In the genomic region with DNA sequence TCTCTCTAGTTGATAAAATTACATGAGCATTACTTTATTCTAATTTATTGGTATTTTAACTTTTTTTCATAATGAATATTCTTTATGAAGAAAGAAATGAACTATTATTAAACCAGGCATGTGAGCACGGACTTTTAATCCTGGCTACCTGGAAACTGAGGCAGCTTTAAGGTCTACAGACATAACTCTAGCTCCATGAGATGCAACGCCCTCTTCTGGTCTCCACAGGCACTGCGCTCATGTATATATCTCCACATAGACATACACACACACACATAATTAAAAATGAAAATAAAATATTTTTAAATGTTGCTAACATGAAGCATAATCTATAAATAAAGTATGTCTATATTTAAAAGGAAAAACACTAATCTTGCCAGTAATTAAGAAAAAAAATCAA, we compare ENCODE assay signal across 22 mouse cellular contexts. TPM values are rescaled to one million over a fixed set of nuclear protein-coding genes. Genes with fewer than 3 reads are reported as not detected.
DNase-seq lines count a peak whose midpoint lies in the region; ATAC-seq and TF ChIP-seq lines count a peak whose summit lies in the region.
"Had no signal": no experiment of that assay in that cellular context is flagged by ENCODE, and none has a peak within 500 bp of the region (broad histone marks: within the 10 kb centered on the region; RNA-seq: fewer than 3 reads in every experiment).

No protein-coding gene starts in this region.

- no peak for TF ChIP-seq EP300 in liver, postnatal 0 days (IDR thresholded peaks at IDR 0.05; ENCODE audit: low read depth)

- H3K36me3 ChIP-seq in forebrain, postnatal 0 days (ENCODE audit: insufficient read depth): no peaks in the 10 kb centered on the region
- H3K36me3 ChIP-seq in forebrain, embryonic 10.5 days (replicated peaks): no peaks in the 10 kb centered on the region
- H3K36me3 ChIP-seq in kidney, postnatal 0 days (ENCODE audit: insufficient read depth, low read length): no peaks in the 10 kb centered on the region
- H3K36me3 ChIP-seq in liver, postnatal 0 days (replicated peaks; ENCODE audit: insufficient read depth, low read length): no peaks in the 10 kb centered on the region
- no peaks in the 10 kb centered on the region for H3K36me3 ChIP-seq in liver, embryonic 11.5 days (ENCODE audit: control insufficient read depth, insufficient read depth, low read length)
- H3K36me3 ChIP-seq: embryonic facial prominence, embryonic 13.5 days; heart, embryonic 10.5 days; hindbrain, embryonic 10.5 days had no signal

- H3K4me1 ChIP-seq in forebrain, postnatal 0 days (ENCODE audit: insufficient read depth): no peaks in the 10 kb centered on the region
- peaks cover 7% of the 10 kb centered on the region; the same call in 1 of the 2 replicates for H3K4me1 ChIP-seq in forebrain, embryonic 10.5 days
- H3K4me1 ChIP-seq in kidney, postnatal 0 days (replicated peaks; ENCODE audit: insufficient read depth, low read length): no peaks in the 10 kb centered on the region
- no peaks in the 10 kb centered on the region for H3K4me1 ChIP-seq in liver, postnatal 0 days (ENCODE audit: insufficient read depth)
- H3K4me1 ChIP-seq in liver, embryonic 11.5 days (replicated peaks; ENCODE audit: control insufficient read depth, insufficient read depth, low read length): no peaks in the 10 kb centered on the region
- H3K4me1 ChIP-seq: embryonic facial prominence, embryonic 13.5 days; forebrain, embryonic 13.5 days; hindbrain, embryonic 10.5 days had no signal

- H3K9me3 ChIP-seq in forebrain, postnatal 0 days (ENCODE audit: low read length): no peaks in the 10 kb centered on the region
- H3K9me3 ChIP-seq in forebrain, embryonic 10.5 days: no peaks in the 10 kb centered on the region
- H3K9me3 ChIP-seq in kidney, postnatal 0 days (replicated peaks; ENCODE audit: low read length): no peaks in the 10 kb centered on the region
- no peaks in the 10 kb centered on the region for H3K9me3 ChIP-seq in liver, postnatal 0 days (ENCODE audit: low read length)
- H3K9me3 ChIP-seq in liver, embryonic 11.5 days (ENCODE audit: control insufficient read depth, low read length): no peaks in the 10 kb centered on the region
- H3K9me3 ChIP-seq: embryonic facial prominence, embryonic 13.5 days; forebrain, embryonic 13.5 days; heart, embryonic 10.5 days; hindbrain, embryonic 10.5 days had no signal

- H3K4me3 ChIP-seq in forebrain, postnatal 0 days (ENCODE audit: low read depth, low read length): no peak overlapping the region
- H3K4me3 ChIP-seq in forebrain, embryonic 10.5 days: no peak overlapping the region
- no peak overlapping the region for H3K4me3 ChIP-seq in kidney, postnatal 0 days (replicated peaks; ENCODE audit: low read depth, low read length)
- H3K4me3 ChIP-seq in liver, postnatal 0 days (ENCODE audit: low read depth, low read length): no peak overlapping the region
- no peak overlapping the region for H3K4me3 ChIP-seq in liver, embryonic 11.5 days (ENCODE audit: low read depth, low read length)
- H3K4me3 ChIP-seq: embryonic facial prominence, embryonic 13.5 days; forebrain, embryonic 13.5 days; gastrocnemius, adult 2 months; heart, embryonic 10.5 days; hindbrain, embryonic 10.5 days had no signal

- 91% methylated on average over 3 of the region's 3 CpGs for WGBS in forebrain, postnatal 0 days
- WGBS in forebrain, embryonic 10.5 days: 90% methylated on average over 3 of the region's 3 CpGs
- WGBS in kidney, postnatal 0 days: 95% methylated on average over 3 of the region's 3 CpGs
- WGBS in liver, postnatal 0 days (ENCODE audit: insufficient replicate concordance): 77% methylated on average over 3 of the region's 3 CpGs
- 84% methylated on average over 3 of the region's 3 CpGs for WGBS in liver, embryonic 11.5 days

- no peak overlapping the region for H3K27ac ChIP-seq in forebrain, postnatal 0 days (ENCODE audit: low read depth, low read length)
- H3K27ac ChIP-seq in forebrain, embryonic 10.5 days: no peak overlapping the region
- H3K27ac ChIP-seq in kidney, postnatal 0 days: no peak overlapping the region
- no peak overlapping the region for H3K27ac ChIP-seq in liver, postnatal 0 days (ENCODE audit: low read depth)
- no peak overlapping the region for H3K27ac ChIP-seq in liver, embryonic 11.5 days (ENCODE audit: low read depth, low read length)
- H3K27ac ChIP-seq: embryonic facial prominence, embryonic 13.5 days; forebrain, embryonic 13.5 days; gastrocnemius, adult 2 months; hindbrain, embryonic 10.5 days; hindbrain, embryonic 14.5 days had no signal

- no peak overlapping the region for H3K4me2 ChIP-seq in forebrain, postnatal 0 days (ENCODE audit: low read depth)
- no peak overlapping the region for H3K4me2 ChIP-seq in kidney, postnatal 0 days (ENCODE audit: low read length)
- H3K4me2 ChIP-seq in liver, postnatal 0 days (ENCODE audit: low read depth, low read length): no peak overlapping the region
- H3K4me2 ChIP-seq in liver, embryonic 11.5 days: no peak overlapping the region
- H3K4me2 ChIP-seq: embryonic facial prominence, embryonic 13.5 days; forebrain, embryonic 13.5 days; hindbrain, embryonic 14.5 days had no signal

- no peak overlapping the region for H3K9ac ChIP-seq in forebrain, postnatal 0 days
- H3K9ac ChIP-seq in kidney, postnatal 0 days (ENCODE audit: low read depth, low read length): no peak overlapping the region
- no peak overlapping the region for H3K9ac ChIP-seq in liver, postnatal 0 days (replicated peaks)
- H3K9ac ChIP-seq in liver, embryonic 11.5 days (ENCODE audit: low read depth, low read length): no peak overlapping the region
- H3K9ac ChIP-seq: embryonic facial prominence, embryonic 13.5 days; forebrain, embryonic 13.5 days; hindbrain, embryonic 14.5 days had no signal

- H3K27me3 ChIP-seq in forebrain, postnatal 0 days (ENCODE audit: insufficient read depth, low read length): no peaks in the 10 kb centered on the region
- no peaks in the 10 kb centered on the region for H3K27me3 ChIP-seq in forebrain, embryonic 10.5 days (ENCODE audit: poor library complexity, severe bottlenecking)
- no peaks in the 10 kb centered on the region for H3K27me3 ChIP-seq in kidney, postnatal 0 days (ENCODE audit: insufficient read depth, low read length)
- H3K27me3 ChIP-seq in liver, postnatal 0 days (ENCODE audit: insufficient read depth, low read length): no peaks in the 10 kb centered on the region
- H3K27me3 ChIP-seq in liver, embryonic 11.5 days (replicated peaks; ENCODE audit: control insufficient read depth, insufficient read depth, low read length): no peaks in the 10 kb centered on the region
- H3K27me3 ChIP-seq: embryonic facial prominence, embryonic 13.5 days; forebrain, embryonic 13.5 days had no signal

- DNase-seq in forebrain, postnatal 0 days: no peak
- DNase-seq in forebrain, embryonic 10.5 days (ENCODE audit: extremely low spot score, low spot score): no peak
- DNase-seq in kidney, postnatal 0 days (ENCODE audit: low spot score): no peak
- DNase-seq in kidney, postnatal 36 days: no peak
- no peak for DNase-seq in liver, postnatal 0 days
- DNase-seq in liver, embryonic 11.5 days (ENCODE audit: low spot score): no peak
- DNase-seq in right cerebral cortex, postnatal 4 days: no peak
- DNase-seq: B cell, adult 2 months; cerebellum, adult 11-12 months; cerebellum, adult 9-10 months; cerebellum, postnatal 25 days; gastrocnemius, adult 2 months; gastrocnemius, postnatal 25 days; heart, postnatal 10 days had no signal

- 0 out of 2 replicates have a peak, but pooled peaks have one; percentile 5 for TF ChIP-seq CTCF in forebrain, postnatal 0 days (IDR thresholded peaks at IDR 0.05; ENCODE audit: low read depth)
- TF ChIP-seq CTCF in kidney, postnatal 0 days (IDR thresholded peaks at IDR 0.05; ENCODE audit: low read depth): 0 out of 2 replicates have a peak, but pooled peaks have one; percentile 8
- peak; percentile 11; the same call in 1 of the 2 replicates for TF ChIP-seq CTCF in liver, postnatal 0 days (IDR thresholded peaks at IDR 0.05; ENCODE audit: low read depth)

- no peak for ATAC-seq in forebrain, postnatal 0 days
- ATAC-seq in kidney, postnatal 0 days (replicated peaks; ENCODE audit: low FRiP score, low read depth): no peak
- ATAC-seq in liver, postnatal 0 days: no peak
- ATAC-seq in liver, embryonic 11.5 days (replicated peaks; ENCODE audit: low FRiP score): no peak
- ATAC-seq: activated CD4-positive, CD25-positive, alpha-beta regulatory T cell, adult 4 months; CD4-positive, CD25-positive, alpha-beta regulatory T cell, adult 4 months; forebrain, embryonic 13.5 days; Patski had no signal

RNA-seq across cellular contexts. Expression of gene Daam1, which starts 21.3 kb away (rescaled TPM):
- 93.6 and 94.7 TPM in 2 replicates for total RNA-seq in forebrain, postnatal 0 days (2014; rRNA removed)
- polyA plus RNA-seq in forebrain, postnatal 0 days (2015; fragmentation: Nextera tagmentation; extraction: Ambion mirVana): 16.0 and 25.2 TPM in 2 replicates
- polyA plus RNA-seq in forebrain, embryonic 10.5 days (2016; fragmentation: Nextera tagmentation; extraction: Ambion mirVana): 7.7 and 7.9 TPM in 2 replicates
- 5.0 and 5.6 TPM in 2 replicates for polyA plus RNA-seq in kidney, postnatal 0 days (2015; fragmentation: Nextera tagmentation; extraction: Ambion mirVana)
- polyA plus RNA-seq in liver, postnatal 0 days (2015; fragmentation: Nextera tagmentation; extraction: Ambion mirVana): 3.6 and 4.5 TPM in 2 replicates
- 15.2 and 16.4 TPM in 2 replicates for polyA plus RNA-seq in liver, embryonic 11.5 days (2014; fragmentation: Nextera tagmentation; extraction: Ambion mirVana)
